Mouse (Mus musculus): ENCODE results near the gene Rps24. TPM values are rescaled to one million over a fixed set of nuclear protein-coding genes. Genes with fewer than 3 reads are reported as not detected.
"Not testable (repeated sequence)": the region's sequence is repeated elsewhere in the genome, so short reads cannot be mapped to it uniquely, and the experiment has no call there.

Gene Rps24
- total RNA-seq (2021), result 100 to 1,000 TPM; 818 to 858 TPM
- long read RNA-seq, partial matches to known transcripts, result 6 of 14 reads
- long read RNA-seq, other reads (novel, unspliced or antisense), result 8 of 14 reads

DNA sequence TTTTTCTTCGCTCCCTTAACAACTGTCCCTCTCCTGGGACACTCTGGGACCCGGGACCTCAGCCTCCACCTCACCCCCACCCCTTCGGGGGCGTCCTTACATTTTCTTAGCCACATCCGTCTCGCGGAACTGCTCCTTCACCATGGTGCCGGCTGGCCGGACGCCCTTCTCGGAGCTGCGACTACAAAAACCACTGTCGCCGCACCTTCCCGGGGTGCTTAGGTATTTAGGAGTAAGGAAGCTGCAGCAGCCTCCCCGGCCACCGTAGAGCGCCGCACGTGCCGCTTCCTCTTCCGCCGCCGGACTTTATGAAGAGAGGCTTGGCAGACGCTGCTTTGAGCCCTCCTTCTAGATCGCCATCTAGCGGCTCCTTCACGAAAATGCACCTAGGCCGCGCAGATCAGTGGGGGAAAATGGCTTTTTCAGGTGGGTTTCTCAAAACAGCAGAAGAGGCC is at the start of gene Rps24, which contains the start of gene Polr3a:
Rps24 (plus strand) TSS at position 353 of the 455 bp plus-strand sequence.
Polr3a (minus strand) TSS at position 286 of the 455 bp plus-strand sequence.
- DNase-seq (ENCODE audit: low spot score in 2 of 2), result peak; percentile 85 to 94

DNA sequence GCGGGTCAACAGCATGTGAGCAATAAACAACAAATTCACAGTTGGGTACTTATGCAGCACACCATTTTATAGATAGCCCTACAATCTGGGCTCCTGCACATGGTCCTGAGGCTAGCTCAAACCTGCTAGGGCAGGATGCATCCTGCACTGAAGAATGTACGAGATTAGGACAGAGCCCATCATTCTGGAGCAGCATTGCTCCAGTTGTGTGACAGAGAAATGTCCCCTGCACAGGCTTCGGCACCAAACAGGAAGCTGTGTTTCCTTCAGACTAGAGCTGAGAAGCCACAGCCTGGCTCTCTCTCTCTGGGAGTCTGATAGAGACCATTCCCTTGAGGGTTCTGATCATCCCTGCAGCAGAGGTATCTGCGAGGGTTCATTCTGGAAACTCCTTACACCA is 43.4 kb upstream of the Rps24 start:
- not testable (repeated sequence) for DNase-seq (ENCODE audit: low spot score in 2 of 2)

DNA sequence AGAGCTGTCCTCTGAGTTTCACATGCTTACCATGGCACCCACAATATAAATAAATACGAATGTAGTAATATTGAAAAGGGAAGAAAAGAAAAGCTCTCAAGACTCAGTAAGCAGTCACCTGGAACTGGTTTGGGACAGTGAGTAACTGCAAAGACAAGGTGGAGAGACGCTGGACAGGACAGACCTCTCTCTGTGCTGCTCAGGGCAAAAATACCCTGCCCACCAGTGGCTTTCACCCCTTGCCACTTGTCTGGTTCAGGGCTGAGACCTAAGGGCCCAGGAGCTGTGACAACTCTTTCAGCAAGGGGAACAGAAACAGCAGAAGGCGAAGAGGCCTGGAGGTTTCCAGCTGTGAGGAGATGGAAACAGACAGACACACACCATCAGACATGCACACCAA is 28.7 kb upstream of the Rps24 start:
- no peak for DNase-seq (ENCODE audit: low spot score in 2 of 2)

DNA sequence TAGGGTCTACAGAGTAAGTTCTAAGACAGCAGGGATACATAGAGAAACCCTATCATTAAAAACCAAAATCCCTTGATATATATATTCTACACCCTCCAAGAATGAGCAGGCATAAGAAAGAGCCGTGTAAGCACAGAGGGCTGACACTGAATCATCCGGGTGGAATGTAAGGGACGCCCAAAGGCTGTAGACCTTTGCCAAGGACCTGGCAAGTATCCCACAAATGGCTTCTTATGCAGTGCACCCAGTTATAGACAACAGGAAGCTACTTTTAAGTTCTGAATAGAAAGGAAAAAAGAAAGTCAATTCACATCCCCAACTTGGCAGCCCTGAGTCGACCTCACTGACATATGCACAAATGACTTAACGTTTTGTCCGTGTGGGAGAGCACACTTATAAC is 18.1 kb upstream of the Rps24 start:
- no peak for DNase-seq (ENCODE audit: low spot score in 2 of 2)

- no peak for DNase-seq (ENCODE audit: low spot score in 2 of 2)
These were observed 621 bp upstream of the Rps24 start for GRCm38 (mm10) chr14:24486241-24486767.

DNA sequence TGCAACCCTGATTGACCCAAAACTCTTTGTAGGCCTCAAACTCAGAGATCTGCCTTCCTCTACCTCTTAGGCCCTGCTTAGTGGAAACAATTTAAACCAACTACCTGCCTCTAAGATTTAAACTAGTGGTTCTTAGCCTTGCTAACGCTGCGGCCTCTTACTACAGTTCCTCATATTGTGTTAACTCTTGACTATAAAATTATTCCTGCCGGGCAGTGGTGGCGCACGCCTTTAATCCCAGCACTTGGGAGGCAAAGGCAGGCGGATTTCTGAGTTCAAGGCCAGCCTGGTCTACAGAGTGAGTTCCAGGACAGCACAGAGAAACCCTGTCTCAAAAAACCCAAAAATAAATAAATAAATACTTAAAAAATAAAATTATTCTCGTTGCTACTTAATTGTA is 2.8 kb downstream of the Rps24 start:
- DNase-seq (ENCODE audit: low spot score in 2 of 2), result not testable (repeated sequence)

GRCm38 (mm10) chr14:24490468-24491265 is 3.7 kb downstream of the Rps24 start:
- DNase-seq (ENCODE audit: low spot score in 2 of 2), result peak; percentile 96 to 99

GRCm38 (mm10) chr14:24491266-24491981 is 4.5 kb downstream of the Rps24 start:
- DNase-seq (ENCODE audit: low spot score in 2 of 2), result no peak

GRCm38 (mm10) chr14:24493256-24493655 is 6.3 kb downstream of the Rps24 start:
- DNase-seq (ENCODE audit: low spot score in 2 of 2), result no peak

DNA sequence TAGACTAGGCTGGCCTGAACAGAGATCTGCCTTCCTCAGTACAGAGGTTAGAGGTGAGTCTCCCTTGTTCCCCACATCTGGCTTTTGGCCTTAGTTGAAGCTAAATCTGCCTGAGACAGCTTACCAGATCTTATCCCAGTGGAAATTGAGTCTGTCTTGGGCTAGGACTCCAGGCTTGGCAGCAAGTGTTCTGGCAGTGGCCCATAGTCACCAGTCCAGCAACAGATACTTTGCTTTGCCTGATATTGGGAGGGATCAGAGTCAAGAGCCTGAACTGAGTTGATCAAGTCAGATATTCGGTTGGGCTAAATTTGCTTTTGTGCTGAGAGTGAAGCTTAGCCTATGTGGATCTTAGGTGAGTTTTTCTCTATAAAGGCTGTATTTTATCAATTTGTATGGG is 9.6 kb downstream of the Rps24 start:
- DNase-seq (ENCODE audit: low spot score in 2 of 2), result no peak

- no peak for DNase-seq (ENCODE audit: low spot score in 2 of 2)
These were observed 10.5 kb downstream of the Rps24 start for GRCm38 (mm10) chr14:24497443-24497842.

- DNase-seq (ENCODE audit: low spot score in 2 of 2), result no peak
These were observed 11.8 kb downstream of the Rps24 start for GRCm38 (mm10) chr14:24498561-24499255.

DNA sequence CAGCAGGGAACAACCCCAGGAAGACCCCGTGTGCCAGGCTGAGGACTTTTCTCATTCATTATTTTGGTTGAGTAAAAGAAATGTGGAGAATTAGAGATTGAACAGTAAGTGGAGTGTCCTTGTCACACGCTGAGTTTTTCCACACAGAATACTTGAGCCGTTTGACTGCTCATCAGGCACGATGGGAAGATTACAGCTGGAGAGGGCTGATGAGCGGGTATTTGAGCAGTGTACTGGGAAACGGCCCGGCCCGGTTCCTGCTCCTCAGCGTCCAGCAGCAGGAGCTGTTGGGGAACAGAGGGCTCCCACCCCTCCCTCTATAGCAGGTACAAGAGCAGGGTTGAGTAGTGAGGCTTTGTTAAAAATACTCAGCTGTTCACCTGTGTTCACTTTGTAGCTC is 12.6 kb downstream of the Rps24 start:
- DNase-seq (ENCODE audit: low spot score in 2 of 2), result no peak

DNA sequence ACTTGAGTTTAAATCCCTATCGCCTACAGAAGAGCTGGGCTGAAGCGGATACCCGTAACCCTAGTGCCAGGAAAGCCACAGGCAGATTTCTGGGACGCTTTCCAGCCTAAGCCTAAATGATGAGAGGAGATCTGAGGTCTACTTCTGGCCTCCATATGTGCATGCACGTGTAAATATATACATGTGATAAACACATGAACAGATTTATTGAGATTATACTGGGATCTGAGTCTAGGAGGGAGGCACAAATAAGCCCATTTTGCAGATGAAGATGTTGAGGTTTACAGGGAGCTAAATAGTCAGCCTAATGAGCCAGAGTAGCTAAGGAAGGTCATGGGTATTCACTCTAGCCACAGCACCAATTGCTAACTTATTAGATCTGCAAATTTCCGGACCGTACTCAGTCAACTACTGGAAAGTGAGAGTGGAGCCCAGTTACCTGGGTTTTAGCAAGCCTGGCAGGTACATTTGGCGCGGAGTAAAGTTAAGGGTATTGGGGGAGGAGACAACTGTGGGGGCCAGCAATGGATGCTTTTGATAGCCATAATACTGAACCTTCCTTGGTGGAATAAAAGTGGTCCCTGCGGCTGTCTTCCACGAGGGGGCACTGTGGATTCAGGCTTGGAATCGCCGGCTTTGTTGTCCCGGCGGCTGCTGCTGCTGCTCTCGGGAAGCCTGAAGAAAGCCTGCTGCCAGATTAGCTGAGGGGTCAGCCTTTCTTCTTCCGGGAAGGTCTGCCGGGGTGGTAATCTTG is 13.3 kb downstream of the Rps24 start:
- DNase-seq (ENCODE audit: low spot score in 2 of 2), result peak; percentile 82 to 91

GRCm38 (mm10) chr14:24500845-24501186 is 13.9 kb downstream of the Rps24 start:
- DNase-seq (ENCODE audit: low spot score in 2 of 2), result no peak

- no peak for DNase-seq (ENCODE audit: low spot score in 2 of 2)
These were observed 14.3 kb downstream of the Rps24 start for GRCm38 (mm10) chr14:24501256-24501655.

- no peak for DNase-seq (ENCODE audit: low spot score in 2 of 2)
These were observed 20.6 kb downstream of the Rps24 start for GRCm38 (mm10) chr14:24507452-24508069.

DNA sequence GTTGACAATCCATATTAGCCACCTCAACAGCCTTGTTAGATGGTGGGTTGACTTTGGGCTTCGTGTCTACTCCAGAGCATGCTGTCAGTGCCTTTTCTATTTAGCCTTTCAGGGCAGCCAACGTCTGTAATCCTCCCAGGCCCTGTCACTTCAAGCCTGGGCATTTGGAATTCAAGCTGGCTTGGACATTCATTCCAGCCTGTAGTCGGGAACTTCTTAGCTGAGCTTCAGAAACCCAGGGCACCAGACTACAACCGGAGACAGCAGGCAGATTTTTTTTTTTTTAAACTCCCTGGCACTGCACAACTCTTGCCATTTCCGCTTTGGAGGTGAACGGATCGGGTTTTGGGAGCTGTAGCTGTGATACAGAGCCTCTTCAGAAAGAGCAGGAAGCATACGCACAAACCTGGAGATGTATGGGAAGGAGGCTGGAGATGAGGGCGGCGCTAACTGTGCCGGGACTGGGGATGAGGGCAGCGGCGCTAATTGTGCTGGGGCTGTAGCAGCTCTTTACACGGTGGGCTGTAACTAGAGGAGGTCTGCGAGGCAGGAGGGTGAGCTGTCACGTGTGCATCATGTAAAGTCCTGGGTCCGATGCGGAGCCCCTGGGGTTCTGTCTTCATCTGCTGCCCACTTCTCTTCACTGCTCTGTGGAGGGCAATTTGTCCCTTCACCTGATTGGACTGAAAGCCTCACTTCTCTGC is 21.3 kb downstream of the Rps24 start:
- DNase-seq (ENCODE audit: low spot score in 2 of 2), result no peak

DNA sequence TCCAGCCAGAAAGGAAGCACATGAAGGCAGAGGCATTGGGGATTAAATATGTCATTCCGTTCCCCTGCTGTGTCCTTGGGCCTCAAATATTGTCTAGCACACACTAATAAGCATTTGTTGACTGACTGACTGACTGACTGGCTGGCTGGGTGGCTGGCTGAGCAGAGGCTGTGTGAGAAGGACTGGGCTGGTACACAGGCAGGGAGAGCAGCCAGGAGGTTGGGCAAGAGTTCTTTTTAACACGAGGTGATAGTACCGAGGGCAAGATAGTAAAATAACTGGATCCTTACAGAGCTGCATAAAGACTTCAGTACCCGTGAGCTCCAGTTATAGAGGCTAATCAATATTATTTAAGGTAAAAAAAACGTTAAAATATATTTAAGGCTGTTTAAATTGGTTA is 22.6 kb downstream of the Rps24 start:
- DNase-seq (ENCODE audit: low spot score in 2 of 2), result no peak

DNA sequence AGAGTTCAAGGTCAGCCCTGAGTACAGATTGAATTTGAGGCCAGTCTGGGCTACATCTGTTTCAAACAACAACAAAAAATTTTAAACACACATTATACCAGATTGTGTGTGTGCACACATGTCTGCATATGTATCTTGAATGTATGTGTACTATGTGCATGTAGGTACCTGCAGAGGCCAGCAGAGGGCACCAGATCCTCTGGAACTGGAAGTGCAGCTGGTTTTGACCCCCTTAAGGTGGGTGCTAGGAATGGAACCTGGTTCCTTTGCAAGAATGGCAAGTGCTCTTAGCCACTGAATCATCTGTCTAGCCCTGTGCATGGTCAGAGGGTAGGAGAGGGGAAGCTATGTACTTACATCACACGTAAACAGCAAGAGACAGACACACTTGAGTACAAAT is 23.3 kb downstream of the Rps24 start:
- no peak for DNase-seq (ENCODE audit: low spot score in 2 of 2)

All from layer of hippocampus, adult 18-20 months (tissue).